Mouse (Mus musculus) megakaryocyte, adult 5-6 weeks (primary cell): Measurements from ENCODE around the gene 2010300C02Rik. TPM values are rescaled to one million over a fixed set of nuclear protein-coding genes. Genes with fewer than 3 reads are reported as not detected.

Experiments used
- ATAC-seq: 2 replicates; pipeline ENCODE4 v1.8.0; 2016; ENCODE audit warnings: mild to moderate bottlenecking, inconsistent platforms; ENCODE audit not compliant: poor library complexity, severe bottlenecking
- total RNA-seq, 2 experiments: library from RNA; stranded (forward) in 1 of 2; stranded (reverse) in 1 of 2; fragments of 153-499, 151-499 nt in 1 of 2; fragments of 221-1000, 200-1000 nt in 1 of 2; gene quantifications; 2 replicates each; pipeline versions ENCODE4 v1.2.3 to v1.2.4; 2015 to 2017

Gene 2010300C02Rik
- total RNA-seq, 2 experiments from 2014 or later: 0.11 TPM; not detected in 1

DNA sequence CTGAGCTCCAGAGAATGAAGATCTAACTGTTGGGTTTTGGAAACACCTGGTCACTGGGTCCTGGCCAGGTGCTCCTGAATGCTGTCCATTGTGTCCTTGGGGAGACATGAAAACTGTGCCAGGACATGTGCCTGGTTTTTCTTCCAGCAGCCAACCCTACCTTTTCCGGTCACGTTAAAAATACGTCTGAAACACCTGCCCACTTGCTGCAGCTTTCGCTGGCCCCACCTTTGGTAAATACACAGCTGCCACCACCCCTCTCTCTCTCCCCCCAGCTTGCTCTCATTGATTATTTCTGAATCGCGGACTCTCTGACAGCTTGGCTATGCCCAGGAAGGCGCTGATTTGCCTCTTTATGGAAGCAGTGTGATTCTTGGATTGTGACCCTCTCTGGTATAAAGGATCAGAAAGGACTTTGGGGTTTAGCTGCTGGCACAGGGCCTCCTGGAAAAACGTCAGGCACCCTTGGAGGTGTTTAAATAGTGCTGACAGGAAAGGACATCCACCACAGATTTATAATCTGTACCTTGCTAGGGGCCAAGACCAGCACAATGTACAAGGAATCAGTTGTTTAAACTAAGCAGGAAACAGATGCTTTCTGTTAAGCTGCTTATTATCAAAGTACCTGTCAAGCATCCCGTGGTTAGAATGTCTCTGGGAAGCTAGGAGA is 136.0 kb downstream of the 2010300C02Rik start:
- no peak for ATAC-seq

DNA sequence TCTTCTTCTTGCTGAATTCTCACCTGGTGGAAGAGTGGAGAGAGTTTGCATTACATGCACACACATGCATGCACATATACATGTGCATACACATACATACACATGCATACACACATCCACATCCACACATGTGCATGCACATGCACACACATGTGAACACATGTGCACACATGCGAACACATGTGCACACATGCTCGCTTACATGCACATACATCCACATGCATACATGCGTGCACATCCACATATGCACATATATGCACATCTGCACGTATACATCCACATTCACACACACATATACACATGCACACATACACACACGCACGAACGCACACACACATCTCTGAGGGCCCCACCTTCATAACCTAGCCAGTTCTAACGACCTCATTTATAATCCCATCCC is 136.7 kb downstream of the 2010300C02Rik start:
- no peak for ATAC-seq

DNA sequence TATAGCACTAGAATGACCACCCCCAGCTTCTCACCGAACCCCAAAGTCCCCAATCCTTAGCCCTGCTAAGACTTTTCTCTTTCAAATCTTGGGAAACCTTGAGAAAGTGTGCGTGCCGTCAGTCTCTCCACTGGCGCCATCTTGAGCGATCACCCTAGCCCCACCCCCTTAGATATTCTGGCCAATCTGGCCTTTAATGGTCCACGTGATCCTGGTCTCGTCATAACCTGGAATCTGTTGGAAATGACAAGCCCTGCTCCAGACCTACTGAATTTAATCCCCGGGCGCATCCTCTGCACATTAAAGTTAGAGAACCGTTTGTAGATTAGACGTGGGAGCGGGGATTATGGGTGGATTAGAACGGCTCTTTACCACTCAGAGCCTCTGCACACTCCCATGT is 140.2 kb downstream of the 2010300C02Rik start:
- no peak for ATAC-seq

DNA sequence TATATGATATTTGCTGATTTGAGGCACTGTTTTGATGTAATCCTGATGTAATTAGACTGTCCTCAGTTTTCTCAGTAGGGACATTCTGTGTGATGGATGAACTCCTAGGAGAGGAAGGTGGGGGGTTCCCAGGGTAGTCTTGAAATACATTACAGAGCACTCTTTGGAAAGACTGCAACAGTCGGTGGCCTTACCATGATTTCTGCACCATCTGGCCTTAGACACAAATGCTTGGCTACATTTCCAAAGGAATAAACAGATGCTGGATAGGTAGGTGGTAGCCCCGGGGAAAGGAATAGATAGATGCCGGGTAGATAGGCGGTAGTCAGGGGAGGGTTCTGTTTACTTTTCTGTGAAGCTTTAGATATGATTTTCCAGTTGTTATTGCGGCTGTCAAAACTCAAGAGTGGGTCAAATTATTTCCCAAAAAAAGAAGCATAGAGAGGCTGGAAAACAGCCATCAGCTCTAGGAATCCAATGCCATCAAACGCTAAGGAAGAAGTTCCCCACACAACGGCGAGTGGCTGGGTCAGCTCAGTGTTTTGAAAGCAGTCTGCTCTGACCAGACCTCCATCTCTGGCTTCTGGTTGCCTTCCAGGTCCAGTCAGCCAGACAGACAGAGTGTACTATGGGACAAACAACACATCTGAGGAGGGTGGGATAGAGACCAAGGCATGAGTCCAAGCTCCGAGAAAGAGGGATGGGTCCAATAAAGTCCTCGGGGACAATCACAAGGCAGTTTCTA is 147.2 kb downstream of the 2010300C02Rik start:
- ATAC-seq: no peak

DNA sequence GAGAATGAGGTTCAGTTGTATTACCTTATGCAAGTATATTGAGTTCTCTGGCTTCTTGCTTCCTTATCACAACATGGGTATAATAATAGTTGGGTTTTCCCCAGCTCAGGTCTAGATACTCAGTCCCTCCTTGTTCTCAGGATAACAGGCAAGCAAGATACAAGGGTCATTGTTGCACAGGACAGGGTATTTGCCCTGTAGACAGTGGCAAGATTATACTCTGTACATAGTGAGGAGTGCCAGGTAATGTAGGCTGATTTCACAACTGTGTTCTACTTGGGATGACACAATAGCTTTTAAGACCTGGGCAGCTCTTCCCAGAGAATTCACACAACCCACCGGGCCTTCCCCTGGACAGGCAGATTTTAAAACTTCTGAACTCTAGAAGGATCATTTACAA is 151.5 kb downstream of the 2010300C02Rik start:
- ATAC-seq: no peak

DNA sequence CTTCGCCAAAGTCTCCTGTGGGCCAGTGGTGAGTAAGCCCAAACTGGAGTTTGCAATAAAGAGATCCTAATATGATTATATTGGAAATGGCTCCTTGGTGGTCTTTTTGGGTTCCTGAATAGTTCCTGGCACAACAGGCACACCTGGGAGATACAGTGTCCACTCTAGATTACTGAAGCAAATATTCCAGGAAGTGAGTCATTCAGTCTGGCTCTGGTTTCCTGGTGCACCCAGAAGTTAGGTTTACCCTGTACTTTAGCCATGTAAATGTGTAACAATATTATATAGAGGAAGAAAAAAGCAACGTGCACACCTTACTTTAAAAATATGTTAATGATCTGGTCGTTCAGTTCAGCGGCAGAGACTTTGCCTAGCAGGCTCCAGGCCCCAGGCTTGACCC is 153.1 kb downstream of the 2010300C02Rik start:
- no peak for ATAC-seq

DNA sequence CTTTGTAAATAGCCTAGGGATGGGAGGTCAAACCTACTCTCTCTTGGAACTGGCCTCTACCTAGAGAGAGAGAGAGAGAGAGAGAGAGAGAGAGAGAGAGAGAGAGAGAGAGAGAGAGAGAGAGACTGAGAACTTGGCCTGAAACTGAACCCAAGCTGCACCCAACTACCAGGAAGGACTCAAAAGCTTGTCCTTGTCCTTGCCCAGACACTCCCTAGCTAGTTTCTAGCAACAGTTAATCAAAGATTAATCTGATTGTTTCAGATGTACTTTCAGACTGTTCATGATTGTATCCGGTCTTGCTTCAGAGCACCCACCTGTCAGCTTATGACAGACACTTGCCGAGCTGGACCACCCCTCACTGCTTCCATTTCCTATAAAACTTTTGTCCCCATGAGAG is 153.5 kb downstream of the 2010300C02Rik start:
- ATAC-seq: no peak

DNA sequence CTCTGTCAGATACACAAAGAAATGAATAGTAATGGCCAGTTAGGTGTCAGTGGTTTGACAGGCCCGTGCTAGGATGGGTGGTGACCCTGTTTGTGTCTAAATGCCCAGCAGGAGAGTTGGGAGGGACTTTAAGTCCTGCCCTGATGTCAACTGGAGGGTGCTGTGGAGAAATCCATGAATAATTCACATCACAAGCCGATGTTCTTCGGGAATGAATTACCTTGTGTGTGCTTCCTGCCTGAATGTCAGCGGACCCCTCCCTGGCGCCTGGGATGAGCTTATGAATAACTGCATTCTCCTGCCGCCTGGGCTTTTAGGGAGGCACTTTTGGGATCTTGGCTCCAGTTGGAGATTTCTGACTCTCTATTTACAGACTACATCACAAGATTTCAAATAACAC is 154.5 kb downstream of the 2010300C02Rik start:
- ATAC-seq: no peak

DNA sequence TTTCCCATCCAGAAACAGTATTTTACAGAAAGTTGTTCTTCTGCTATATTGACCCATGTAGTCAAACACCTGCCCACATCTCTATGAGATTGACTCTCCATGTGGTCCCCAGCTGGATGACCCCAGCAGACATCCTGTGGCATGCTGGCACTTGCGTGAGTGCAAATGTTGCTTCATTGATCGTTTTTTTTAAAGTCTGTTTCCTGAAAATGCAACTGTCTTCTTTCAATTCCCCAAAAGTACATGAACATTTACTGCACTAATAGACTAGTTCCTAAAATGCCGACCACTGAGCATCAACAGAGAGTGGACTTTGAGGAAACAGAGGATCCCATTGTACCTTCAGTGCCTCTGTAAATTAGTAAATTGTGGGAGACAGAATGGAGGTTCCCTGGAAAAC is 157.9 kb downstream of the 2010300C02Rik start:
- peak; percentile 79 for ATAC-seq

Other genes with a start within 250 kb of the 2010300C02Rik start
- gene Mgat4a, start 179.1 kb downstream of the 2010300C02Rik start, total RNA-seq (2015): 3.5 and 5.1 TPM in 2 replicates
- gene Mgat4a, start 179.1 kb downstream of the 2010300C02Rik start, total RNA-seq (2017): 5.5 and 6.9 TPM in 2 replicates
- 12.5 and 15.0 TPM in 2 replicates for gene Tsga10, start 146.3 kb upstream of the 2010300C02Rik start, total RNA-seq (2015)
- gene Tsga10, start 146.3 kb upstream of the 2010300C02Rik start, total RNA-seq (2017): 14.1 and 14.8 TPM in 2 replicates
- 1.9 and 2.0 TPM in 2 replicates for gene Lipt1, start 151.7 kb upstream of the 2010300C02Rik start, total RNA-seq (2015)
- 0.22 and 1.5 TPM in 2 replicates for gene Lipt1, start 151.7 kb upstream of the 2010300C02Rik start, total RNA-seq (2017)
- 26.0 and 36.1 TPM in 2 replicates for gene Mitd1, start 170.3 kb upstream of the 2010300C02Rik start, total RNA-seq (2015)
- 28.3 and 30.2 TPM in 2 replicates for gene Mitd1, start 170.3 kb upstream of the 2010300C02Rik start, total RNA-seq (2017)
- 223 and 230 TPM in 2 replicates for gene Mrpl30, start 170.4 kb upstream of the 2010300C02Rik start, total RNA-seq (2015)
- gene Mrpl30, start 170.4 kb upstream of the 2010300C02Rik start, total RNA-seq (2017): 174 and 190 TPM in 2 replicates
- gene Lyg2, start 196.4 kb upstream of the 2010300C02Rik start, total RNA-seq (2015): not detected in 2 replicates
- gene Lyg2, start 196.4 kb upstream of the 2010300C02Rik start, total RNA-seq (2017): not detected in 2 replicates
- not detected in 2 replicates for gene Lyg1, start 237.7 kb upstream of the 2010300C02Rik start, total RNA-seq (2015)
- gene Lyg1, start 237.7 kb upstream of the 2010300C02Rik start, total RNA-seq (2017): not detected in 2 replicates